Mouse (Mus musculus) lung, embryonic 15.5 days (tissue): ENCODE measurements around the gene March5. TPM values are rescaled to one million over a fixed set of nuclear protein-coding genes. Genes with fewer than 3 reads are reported as not detected.

ENCODE experiments used
- ATAC-seq: fragments of 200-750 bp; cut with Nextera tagmentation; 2 replicates; pipeline ENCODE4 v1.8.0; 2017; ENCODE audit warnings: moderate number of reproducible peaks, borderline replicate concordance; ENCODE audit not compliant: low FRiP score, low TSS enrichment; ENCODE audit errors: extremely low read depth
- H3K27ac ChIP-seq: fragments of 300-500 bp; sonication (generic); 2 replicates; pipeline ENCODE4 v1.5.1; 2015; ENCODE audit warnings: moderate library complexity, mild to moderate bottlenecking, inconsistent platforms
- H3K27me3 ChIP-seq: fragments of 300-500 bp; sonication (generic); 2 replicates; pipeline ENCODE4 v1.6.1; 2015; ENCODE audit warnings: inconsistent platforms
- H3K36me3 ChIP-seq: fragments of 300-500 bp; sonication (generic); 2 replicates; pipeline ENCODE4 v1.6.1; 2015; ENCODE audit warnings: inconsistent platforms
- H3K4me1 ChIP-seq: fragments of 300-500 bp; sonication (generic); 2 replicates; pipeline ENCODE4 v1.6.1; 2015; ENCODE audit warnings: inconsistent platforms
- H3K4me2 ChIP-seq: fragments of 300-500 bp; sonication (generic); 2 replicates; pipeline ENCODE4 v1.6.1; 2015; ENCODE audit warnings: inconsistent platforms, mild to moderate bottlenecking, moderate library complexity
- H3K4me3 ChIP-seq: fragments of 300-500 bp; sonication (generic); 2 replicates; pipeline ENCODE4 v1.5.1; 2015; ENCODE audit warnings: mild to moderate bottlenecking, inconsistent platforms
- H3K9ac ChIP-seq: fragments of 300-500 bp; sonication (generic); 2 replicates; pipeline ENCODE4 v1.6.1; 2015; ENCODE audit warnings: inconsistent platforms
- H3K9me3 ChIP-seq: fragments of 300-500 bp; sonication (generic); 2 replicates; pipeline ENCODE4 v1.6.1; 2016; ENCODE audit warnings: inconsistent platforms
- WGBS: fragments of 180-500 bp; shearing (Covaris S2); methylation state at CpG from one replicate; pipeline ENCODE4 v1.1.7; 2015; 5-methylcytosine and 5-hydroxymethylcytosine counted together
- polyA plus RNA-seq: library from polyadenylated mRNA; unstranded; fragments of >200 nt; fragmentation: Nextera tagmentation; extraction: Ambion mirVana; gene quantifications from 2 replicates; pipeline ENCODE4 v1.2.1, GENCODE M21; 2015

Gene March5
- polyA plus RNA-seq: 91.9 and 99.1 TPM in 2 replicates

GRCm38 (mm10) chr19:37207303-37208175 is at the start of gene March5:
Gene March5 (plus strand): TSS chr19:37207543.
- Histone ChIP-seq H3K27ac (peak within 1 kb of the TSS; percentile 89), H3K4me2 (peak within 1 kb of the TSS; percentile 77), H3K36me3 (peaks cover 17% of the 10 kb centered on the region), H3K27me3 (no peaks in the 10 kb centered on the region), H3K4me1 (peaks cover 14% of the 10 kb centered on the region), H3K4me3 (peak within 1 kb of the TSS; percentile 95), H3K9ac (peak within 1 kb of the TSS; percentile 99), H3K9me3 (no peaks in the 10 kb centered on the region)
- WGBS: under 1% methylated on average over 71 of the region's 94 CpGs
- peak; percentile 98 for ATAC-seq

- Histone ChIP-seq H3K27ac (no peak overlapping the region), H3K9me3 (no peaks in the 10 kb centered on the region), H3K4me1 (peaks cover 23% of the 10 kb centered on the region), H3K4me3 (no peak overlapping the region), H3K27me3 (peaks cover 33% of the 10 kb centered on the region), H3K36me3 (no peaks in the 10 kb centered on the region), H3K9ac (no peak overlapping the region), H3K4me2 (no peak overlapping the region)
- WGBS: 65% methylated on average over 1 of the region's 1 CpGs
- ATAC-seq: no peak
Observed at GRCm38 (mm10) chr19:37172096-37172495, 35.2 kb upstream of the March5 start.

GRCm38 (mm10) chr19:37172566-37173130 is 34.7 kb upstream of the March5 start:
- no peak overlapping the region for H3K4me3 ChIP-seq
- 72% methylated on average over 11 of the region's 11 CpGs for WGBS
- ATAC-seq: no peak
- H3K4me1 ChIP-seq: peaks cover 23% of the 10 kb centered on the region
- H3K9me3 ChIP-seq: no peaks in the 10 kb centered on the region
- H3K4me2 ChIP-seq: no peak overlapping the region
- H3K9ac ChIP-seq: no peak overlapping the region
- H3K27me3 ChIP-seq: peaks cover 35% of the 10 kb centered on the region
- no peaks in the 10 kb centered on the region for H3K36me3 ChIP-seq
- no peak overlapping the region for H3K27ac ChIP-seq

GRCm38 (mm10) chr19:37173331-37174115 is 33.8 kb upstream of the March5 start:
- Histone ChIP-seq H3K4me2 (peak overlapping the region; percentile 100), H3K27me3 (peaks cover 35% of the 10 kb centered on the region), H3K36me3 (no peaks in the 10 kb centered on the region), H3K27ac (no peak overlapping the region), H3K9me3 (no peaks in the 10 kb centered on the region), H3K9ac (peak overlapping the region; percentile 43; the same call in 1 of the 2 replicates), H3K4me3 (peak overlapping the region; percentile 67), H3K4me1 (peaks cover 23% of the 10 kb centered on the region)
- ATAC-seq: no peak
- WGBS: 29% methylated on average over 20 of the region's 20 CpGs

- Histone ChIP-seq H3K27ac (no peak overlapping the region), H3K27me3 (peaks cover 40% of the 10 kb centered on the region)
- WGBS: under 1% methylated on average over 67 of the region's 70 CpGs
Observed at GRCm38 (mm10) chr19:37174116-37174715, 33.1 kb upstream of the March5 start.

GRCm38 (mm10) chr19:37174716-37175435 is 32.5 kb upstream of the March5 start:
- Histone ChIP-seq H3K4me3 (peak overlapping the region; percentile 67), H3K9me3 (no peaks in the 10 kb centered on the region), H3K36me3 (no peaks in the 10 kb centered on the region), H3K27ac (0 out of 2 replicates have a peak overlapping the region, but pooled peaks have one; percentile 37), H3K4me2 (peak overlapping the region; percentile 100), H3K4me1 (peaks cover 23% of the 10 kb centered on the region), H3K27me3 (peaks cover 40% of the 10 kb centered on the region), H3K9ac (peak overlapping the region; percentile 43)
- peak; percentile 72; the same call in 1 of the 2 replicates for ATAC-seq
- under 1% methylated on average over 36 of the region's 36 CpGs for WGBS

More at GRCm38 (mm10) chr19:37174116-37174715, 33.1 kb upstream of the March5 start:
- peaks cover 23% of the 10 kb centered on the region for H3K4me1 ChIP-seq
- peak; percentile 52; the same call in 1 of the 2 replicates for ATAC-seq
- H3K36me3 ChIP-seq: no peaks in the 10 kb centered on the region
- peak overlapping the region; percentile 43 for H3K9ac ChIP-seq
- peak overlapping the region; percentile 67 for H3K4me3 ChIP-seq
- H3K9me3 ChIP-seq: no peaks in the 10 kb centered on the region
- peak overlapping the region; percentile 100 for H3K4me2 ChIP-seq

GRCm38 (mm10) chr19:37175436-37175805 is 31.9 kb upstream of the March5 start:
- Histone ChIP-seq H3K4me1 (peaks cover 23% of the 10 kb centered on the region), H3K9ac (peak overlapping the region; percentile 43), H3K4me2 (peak overlapping the region; percentile 100), H3K36me3 (no peaks in the 10 kb centered on the region), H3K27ac (0 out of 2 replicates have a peak overlapping the region, but pooled peaks have one; percentile 37), H3K27me3 (peaks cover 40% of the 10 kb centered on the region), H3K9me3 (no peaks in the 10 kb centered on the region), H3K4me3 (peak overlapping the region; percentile 67)
- no peak for ATAC-seq
- WGBS: 1% methylated on average over 12 of the region's 12 CpGs

GRCm38 (mm10) chr19:37175919-37176318 is 31.4 kb upstream of the March5 start:
- no peaks in the 10 kb centered on the region for H3K36me3 ChIP-seq
- no peak for ATAC-seq
- peaks cover 40% of the 10 kb centered on the region for H3K27me3 ChIP-seq
- no peaks in the 10 kb centered on the region for H3K9me3 ChIP-seq
- peaks cover 23% of the 10 kb centered on the region for H3K4me1 ChIP-seq
- H3K4me3 ChIP-seq: peak overlapping the region; percentile 67
- H3K27ac ChIP-seq: no peak overlapping the region
- no peak overlapping the region for H3K9ac ChIP-seq
- 10% methylated on average over 6 of the region's 6 CpGs for WGBS
- peak overlapping the region; percentile 100 for H3K4me2 ChIP-seq

- no peak overlapping the region for H3K9ac ChIP-seq
- peaks cover 40% of the 10 kb centered on the region for H3K27me3 ChIP-seq
- no peak for ATAC-seq
- no peak overlapping the region for H3K4me2 ChIP-seq
- H3K36me3 ChIP-seq: no peaks in the 10 kb centered on the region
- H3K4me1 ChIP-seq: peaks cover 23% of the 10 kb centered on the region
- H3K9me3 ChIP-seq: no peaks in the 10 kb centered on the region
- 42% methylated on average over 4 of the region's 4 CpGs for WGBS
- no peak overlapping the region for H3K27ac ChIP-seq
- H3K4me3 ChIP-seq: no peak overlapping the region
Observed at GRCm38 (mm10) chr19:37176879-37177462, 30.4 kb upstream of the March5 start.

- Histone ChIP-seq H3K9ac (peak overlapping the region; percentile 16; the same call in 1 of the 2 replicates), H3K27ac (no peak overlapping the region), H3K4me1 (peaks cover 23% of the 10 kb centered on the region), H3K4me2 (peak overlapping the region; percentile 53), H3K4me3 (peak overlapping the region; percentile 31), H3K9me3 (no peaks in the 10 kb centered on the region), H3K27me3 (peaks cover 29% of the 10 kb centered on the region), H3K36me3 (no peaks in the 10 kb centered on the region)
- WGBS: 14% methylated on average over 17 of the region's 17 CpGs
- peak; percentile 66; the same call in 1 of the 2 replicates for ATAC-seq
Observed at GRCm38 (mm10) chr19:37177819-37178708, 29.3 kb upstream of the March5 start.
